Mouse (Mus musculus): Measurements from ENCODE around the gene Arfgap1.

DNA sequence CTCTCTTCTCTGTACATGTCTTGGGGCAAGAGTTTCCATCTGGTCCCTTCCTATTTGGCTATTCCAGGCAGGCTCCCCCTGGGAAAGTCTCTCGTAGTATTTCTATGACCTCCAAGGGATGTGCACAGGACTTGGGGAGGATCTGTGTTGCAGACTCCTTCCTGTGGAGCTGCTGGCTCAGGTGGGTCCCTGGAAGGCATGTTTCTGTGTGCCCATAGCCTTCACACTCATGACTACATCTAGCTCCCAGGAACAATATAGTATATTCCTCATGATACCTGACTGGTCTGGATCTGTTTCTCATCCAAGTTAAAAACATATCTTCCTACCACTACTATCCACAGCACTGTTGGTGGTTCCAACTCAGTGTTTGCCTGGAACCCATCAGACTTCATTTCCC lies 20.0 kb downstream of the Arfgap1 start:
- TF ChIP-seq MAX (IDR thresholded peaks at IDR 0.05; ENCODE audit: low read depth) (no peak), POLR2A (IDR thresholded peaks at IDR 0.05; ENCODE audit: insufficient read length, low read depth) (no peak), POLR2AphosphoS2 (IDR thresholded peaks at IDR 0.05; ENCODE audit: insufficient read length, low read depth) (peak; percentile 61), E2F4 (IDR thresholded peaks at IDR 0.05; ENCODE audit: insufficient read depth) (no peak), TCF12 (IDR thresholded peaks at IDR 0.05; ENCODE audit: insufficient read depth, poor library complexity, severe bottlenecking) (no peak), USF1 (IDR thresholded peaks at IDR 0.05; ENCODE audit: low read depth) (no peak), SRF (IDR thresholded peaks at IDR 0.05; ENCODE audit: control insufficient read depth, insufficient read length, low read depth) (no peak), MYOG (IDR thresholded peaks at IDR 0.05; ENCODE audit: control insufficient read depth in 1 of 3, insufficient read depth in 1 of 3, insufficient read length in 2 of 3, low read depth in 2 of 3) (no peak), MYOD1 (IDR thresholded peaks at IDR 0.05; ENCODE audit: control insufficient read depth in 1 of 3, insufficient read length in 2 of 3, low read depth in 2 of 3) (no peak)

All from myocyte (in vitro differentiated cells).